Mouse (Mus musculus): ENCODE measurements around the gene Atp8b4.

DNA sequence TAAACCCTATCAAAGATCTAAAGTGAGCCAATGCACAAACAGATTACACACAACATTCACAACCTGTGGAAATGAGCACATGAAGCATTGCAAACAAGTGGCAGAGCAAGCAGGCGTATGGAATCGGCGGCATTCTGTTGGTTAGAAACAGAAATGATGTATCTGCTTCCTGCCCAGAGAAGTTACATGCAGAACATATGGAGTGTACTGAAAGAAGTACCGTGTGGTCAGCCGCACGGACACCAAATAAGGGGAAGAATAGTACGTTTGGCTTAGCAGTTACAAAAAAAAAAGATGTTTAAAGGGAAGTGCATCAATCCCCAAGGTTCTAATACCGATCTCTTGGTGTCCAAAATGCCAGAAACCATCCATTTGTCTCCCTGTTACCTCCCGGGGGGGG is 9.9 kb downstream of the Atp8b4 start:
- TF ChIP-seq POLR2A (IDR thresholded peaks at IDR 0.05; ENCODE audit: borderline replicate concordance, extremely low read depth, low read depth, low read length) (no peak), CTCF (IDR thresholded peaks at IDR 0.05; ENCODE audit: insufficient read depth, low read length) (no peak)
